Mouse (Mus musculus) bone marrow, adult 2 months (tissue): Measurements from ENCODE around the gene Trcg1. TPM values are rescaled to one million over a fixed set of nuclear protein-coding genes. Genes with fewer than 3 reads are reported as not detected.
A peak's percentile ranks its signal among the peaks of the same experiment; 100 is the strongest.
"Not testable (repeated sequence)": the region's sequence is repeated elsewhere in the genome, so short reads cannot be mapped to it uniquely, and the experiment has no call there.

Experiments
- H3K27ac ChIP-seq: fragments of 200-500 bp; 2 replicates; pipeline ENCODE4 v1.5.1; 2012; ENCODE audit warnings: low read depth, mild to moderate bottlenecking, control low read depth, inconsistent platforms, low read length; ENCODE audit not compliant: control insufficient read depth, poor library complexity, insufficient read depth
- H3K4me1 ChIP-seq: fragments of 200-500 bp; 2 replicates; pipeline ENCODE4 v1.6.1; 2011; ENCODE audit warnings: low read length; ENCODE audit not compliant: control insufficient read depth, insufficient read depth
- H3K4me3 ChIP-seq: fragments of 200-500 bp; replicated peaks from 2 replicates; pipeline ENCODE3; 2011; ENCODE audit warnings: mild to moderate bottlenecking, low read depth, low read length, control low read depth; ENCODE audit not compliant: control insufficient read depth
- CTCF ChIP-seq: fragments of 200-500 bp; IDR thresholded peaks from 2 replicates; pipeline ENCODE4 v1.5.1; 2011; ENCODE audit warnings: low read length, control low read depth; ENCODE audit not compliant: control insufficient read depth, insufficient read depth
- POLR2A ChIP-seq: fragments of 200-500 bp; IDR thresholded peaks from 2 replicates; pipeline ENCODE4 v1.6.1; 2011; ENCODE audit warnings: low read depth, mild to moderate bottlenecking, control low read depth, low read length, borderline replicate concordance; ENCODE audit not compliant: control insufficient read depth
- WGBS: fragments of 180-500 bp; shearing (Covaris S2); methylation state at CpG from one replicate; pipeline ENCODE4 v1.1.7; 2018; 5-methylcytosine and 5-hydroxymethylcytosine counted together
- polyA plus RNA-seq: library from polyadenylated mRNA; stranded (reverse); fragments of >200 nt; gene quantifications from 2 replicates; pipeline ENCODE4 v1.2.4, GENCODE M21; 2011; ENCODE audit warnings: low replicate concordance; ENCODE audit not compliant: missing spikeins, insufficient read depth, insufficient read length

Gene Trcg1
- polyA plus RNA-seq, 1 experiment: not detected

DNA sequence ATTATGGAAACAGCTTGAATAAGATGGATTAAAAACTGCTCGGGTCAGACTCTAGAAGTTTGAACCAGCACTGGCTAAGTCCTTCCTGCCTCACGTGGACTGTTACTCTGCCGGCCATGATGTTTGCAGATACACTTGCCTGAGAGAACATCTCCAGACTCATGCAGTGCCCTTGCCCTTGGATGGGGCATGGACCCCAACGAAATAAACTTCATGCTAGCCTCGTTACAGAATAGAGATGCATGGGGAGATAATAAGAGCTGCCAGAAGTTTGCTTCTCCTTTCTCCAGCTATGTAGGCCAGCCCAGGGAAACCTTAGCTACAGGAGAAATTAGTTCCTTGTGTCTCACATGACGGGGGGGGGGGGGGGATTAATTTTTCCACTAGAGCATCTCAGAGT, 21.9 kb upstream of the Trcg1 start:
- WGBS: 57% methylated on average over 6 of the region's 6 CpGs
- H3K4me3 ChIP-seq: no peak overlapping the region
- no peaks in the 10 kb centered on the region for H3K4me1 ChIP-seq
- TF ChIP-seq POLR2A (no peak), CTCF (no peak)
- no peak overlapping the region for H3K27ac ChIP-seq

DNA sequence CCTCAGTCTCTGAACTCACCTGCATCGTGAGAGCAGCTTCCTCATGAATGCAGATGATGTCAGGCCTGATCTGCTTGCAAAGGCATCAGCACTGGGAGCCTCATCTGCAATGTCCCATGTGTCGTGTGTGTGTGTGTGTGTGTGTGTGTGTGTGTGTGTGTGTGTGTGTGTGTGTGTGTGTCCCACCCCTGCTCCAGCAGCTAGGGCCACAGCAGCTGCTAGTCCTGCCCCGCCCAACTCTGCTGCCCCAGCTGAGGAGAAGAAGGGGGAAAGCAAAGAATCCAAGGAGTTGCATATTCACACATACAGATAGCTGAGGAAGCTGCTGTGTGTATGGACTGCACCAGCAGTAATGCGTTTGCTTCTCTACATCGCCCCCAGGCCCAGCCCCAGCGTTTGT, 19.1 kb upstream of the Trcg1 start:
- WGBS: 84% methylated on average over 6 of the region's 6 CpGs
- no peak overlapping the region for H3K4me3 ChIP-seq
- H3K4me1 ChIP-seq: no peaks in the 10 kb centered on the region
- no peak overlapping the region for H3K27ac ChIP-seq
- TF ChIP-seq CTCF (no peak), POLR2A (no peak)

DNA sequence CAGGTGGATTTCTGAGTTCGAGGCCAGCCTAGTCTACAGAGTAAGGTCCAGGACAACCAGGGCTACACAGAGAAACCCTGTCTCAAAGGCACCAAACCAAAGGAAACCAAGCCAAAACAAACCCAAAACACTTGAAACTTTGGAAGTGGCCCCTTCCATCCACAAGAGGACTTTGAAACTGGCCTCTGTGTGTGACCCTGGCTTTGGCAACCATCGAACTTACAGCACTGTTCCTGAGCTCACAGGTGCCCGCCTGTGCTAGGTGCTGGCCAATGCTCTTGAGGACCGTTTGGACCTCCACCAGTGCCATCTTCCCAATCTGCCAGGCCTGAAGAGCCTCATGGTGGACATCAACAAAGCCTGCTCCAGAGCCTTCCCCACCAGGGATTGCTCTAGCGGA, 17.6 kb upstream of the Trcg1 start:
- no peak for TF ChIP-seq CTCF
- 82% methylated on average over 5 of the region's 5 CpGs for WGBS
- Histone ChIP-seq H3K4me1 (no peaks in the 10 kb centered on the region), H3K27ac (no peak overlapping the region), H3K4me3 (no peak overlapping the region)

DNA sequence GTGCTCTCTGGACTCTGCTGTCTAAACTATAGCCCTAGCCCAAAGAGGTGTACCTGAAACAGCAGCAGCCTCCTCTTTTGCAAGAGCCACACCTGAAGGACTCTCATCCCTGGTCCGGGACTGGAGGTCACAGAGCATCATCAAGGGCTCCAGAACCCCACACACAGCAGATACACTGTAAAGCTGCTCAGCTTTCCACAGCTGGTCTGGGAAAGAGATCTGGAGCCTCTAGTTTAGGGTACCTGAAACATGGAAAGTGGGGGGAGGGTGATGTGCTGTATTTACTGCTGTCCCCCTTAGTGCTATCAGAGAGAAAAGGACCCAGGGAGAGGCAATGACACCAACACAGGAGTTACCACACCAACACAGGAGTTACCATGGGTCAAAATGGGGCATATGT, 16.8 kb upstream of the Trcg1 start:
- TF ChIP-seq POLR2A: no peak
- TF ChIP-seq CTCF: no peak
- whole genome bisulfite sequencing: 86% methylated on average over 1 of the region's 1 CpGs

DNA sequence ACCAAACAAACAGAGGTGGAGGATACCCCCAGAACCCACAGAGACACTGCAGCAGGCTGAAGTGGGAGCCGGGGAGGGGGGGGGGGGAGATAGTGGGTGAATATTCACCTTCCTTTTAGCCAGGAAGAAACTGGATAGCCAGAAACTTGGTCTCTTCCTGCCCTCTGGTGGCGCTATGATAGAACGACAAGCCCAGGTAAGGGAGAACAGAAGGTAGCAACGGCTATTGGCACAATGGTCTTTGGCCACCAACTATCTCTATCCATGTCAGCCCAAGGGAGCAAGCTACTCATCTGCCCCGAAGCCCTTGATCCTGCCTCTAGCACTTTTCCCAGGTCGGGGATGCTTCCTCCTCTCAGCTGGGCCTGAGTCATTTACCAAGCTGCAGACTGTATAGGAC, 16.0 kb upstream of the Trcg1 start:
- WGBS: 21% methylated on average over 6 of the region's 6 CpGs
- H3K4me3 ChIP-seq: no peak overlapping the region
- H3K4me1 ChIP-seq: no peaks in the 10 kb centered on the region
- TF ChIP-seq POLR2A: no peak
- TF ChIP-seq CTCF: peak; percentile 64
- H3K27ac ChIP-seq: no peak overlapping the region

More for the DNA sequence above, 16.8 kb upstream of the Trcg1 start:
- Histone ChIP-seq H3K4me1 (no peaks in the 10 kb centered on the region), H3K4me3 (no peak overlapping the region), H3K27ac (no peak overlapping the region)

DNA sequence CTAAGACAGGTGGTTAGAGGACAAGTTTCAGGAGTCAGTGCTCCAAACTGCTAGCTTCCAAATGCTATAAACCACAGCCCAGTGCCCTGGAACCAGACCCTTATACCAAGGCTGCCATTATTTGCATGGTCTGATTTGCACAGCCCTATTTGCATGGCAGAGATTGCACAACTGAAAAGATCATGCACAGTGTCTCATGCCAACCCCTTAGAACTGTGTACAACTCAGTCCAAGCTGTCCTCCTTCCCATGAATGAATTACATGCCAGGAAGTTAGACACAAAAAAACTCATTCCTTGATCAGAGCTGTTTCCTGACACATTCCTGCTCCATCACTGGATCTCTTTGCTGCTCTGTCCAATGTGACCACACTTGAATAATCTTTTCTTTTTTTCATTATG, 13.0 kb upstream of the Trcg1 start:
- Histone ChIP-seq H3K27ac (no peak overlapping the region), H3K4me1 (no peaks in the 10 kb centered on the region), H3K4me3 (no peak overlapping the region)
- TF ChIP-seq POLR2A (no peak), CTCF (no peak)

DNA sequence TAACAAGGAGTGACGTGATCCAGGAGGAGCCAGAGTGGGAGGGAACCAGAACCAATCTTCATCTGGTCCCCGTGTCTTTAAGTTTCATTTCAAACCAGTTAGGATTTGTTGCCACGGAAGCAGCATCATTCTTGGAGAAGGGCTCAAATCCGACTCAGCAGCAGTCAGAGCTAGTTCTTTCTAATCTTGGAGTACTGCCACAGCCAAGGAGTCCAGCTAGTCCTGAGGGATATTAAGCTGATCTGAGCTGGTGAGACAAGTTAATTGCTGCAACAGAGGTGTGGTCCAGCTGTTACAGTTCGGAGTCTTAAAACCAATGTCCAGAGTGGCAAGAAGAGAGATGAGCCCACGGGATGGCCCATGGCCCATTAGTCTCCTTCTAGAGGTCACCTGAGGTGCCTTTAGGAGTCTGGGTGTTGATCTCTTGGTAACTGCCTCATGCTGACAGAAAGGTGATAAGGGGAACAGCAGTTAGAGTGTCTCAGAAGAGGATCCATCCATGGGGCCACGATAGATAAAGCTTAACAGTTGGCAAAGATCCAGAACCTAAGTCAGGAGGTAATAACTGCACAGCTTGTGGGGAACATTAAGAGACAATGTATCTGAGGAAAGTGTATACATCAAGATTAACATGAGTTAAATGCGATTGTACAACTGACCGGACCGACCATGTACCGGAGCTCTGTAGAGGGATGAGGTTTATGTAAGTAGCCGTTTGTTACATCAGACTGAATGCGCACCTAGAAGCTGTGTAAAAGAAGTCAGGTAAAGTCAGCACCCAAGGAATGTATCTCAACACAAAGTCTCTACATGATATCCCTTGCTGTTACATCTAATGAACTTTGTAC, 10.4 kb upstream of the Trcg1 start:
- H3K4me3 ChIP-seq: no peak overlapping the region
- H3K27ac ChIP-seq: no peak overlapping the region
- WGBS: 57% methylated on average over 13 of the region's 13 CpGs
- TF ChIP-seq POLR2A: no peak
- no peaks in the 10 kb centered on the region for H3K4me1 ChIP-seq

DNA sequence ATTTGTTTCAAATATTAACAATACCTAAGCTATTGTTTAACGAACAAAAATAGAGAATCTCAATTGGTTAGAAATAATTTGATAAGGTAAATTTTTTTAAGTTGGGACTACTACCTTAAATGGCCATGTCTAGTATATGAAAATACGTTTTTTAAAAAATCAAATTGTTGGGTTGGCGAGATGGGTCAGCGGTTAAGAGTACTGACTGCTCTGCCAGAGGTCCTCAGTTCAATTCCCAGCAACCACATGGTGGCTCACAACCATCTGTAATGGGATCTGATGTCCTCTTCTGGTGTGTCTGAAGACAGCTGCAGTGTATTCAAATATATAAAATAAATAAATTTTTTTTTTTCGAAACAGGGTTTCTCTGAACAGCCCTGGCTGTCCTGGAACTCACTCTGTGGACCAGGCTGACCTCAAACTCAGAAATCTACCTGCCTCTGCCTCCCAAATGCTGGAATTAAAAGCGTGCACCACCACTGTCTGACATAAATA, 9.7 kb upstream of the Trcg1 start:
- H3K27ac ChIP-seq, H3K4me3 ChIP-seq, H3K4me1 ChIP-seq: not testable (repeated sequence)
- 70% methylated on average over 6 of the region's 6 CpGs for WGBS

DNA sequence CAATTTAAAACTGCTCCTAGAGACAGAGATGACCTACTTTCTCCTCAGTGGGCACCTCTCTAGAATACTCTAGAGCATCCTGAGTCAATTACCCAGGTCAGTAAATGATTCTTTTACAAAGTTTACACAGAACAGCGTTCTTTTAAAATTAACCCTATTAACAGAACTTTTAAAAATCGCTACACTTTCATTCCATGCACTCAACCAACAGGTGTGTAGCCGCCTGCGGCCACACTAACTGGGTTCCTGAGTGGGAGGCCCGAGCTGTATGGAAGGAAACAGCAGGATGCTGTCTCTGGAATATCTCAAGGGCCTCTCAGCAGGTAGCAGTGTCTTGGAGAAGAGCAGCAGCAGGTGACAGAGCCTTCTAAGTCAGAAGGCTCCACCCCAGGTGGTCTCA, 9.2 kb upstream of the Trcg1 start:
- no peaks in the 10 kb centered on the region; the same call in 1 of the 2 replicates for H3K4me1 ChIP-seq
- no peak overlapping the region for H3K4me3 ChIP-seq
- no peak overlapping the region for H3K27ac ChIP-seq
- TF ChIP-seq CTCF (no peak), POLR2A (no peak)
- WGBS: 82% methylated on average over 5 of the region's 5 CpGs

DNA sequence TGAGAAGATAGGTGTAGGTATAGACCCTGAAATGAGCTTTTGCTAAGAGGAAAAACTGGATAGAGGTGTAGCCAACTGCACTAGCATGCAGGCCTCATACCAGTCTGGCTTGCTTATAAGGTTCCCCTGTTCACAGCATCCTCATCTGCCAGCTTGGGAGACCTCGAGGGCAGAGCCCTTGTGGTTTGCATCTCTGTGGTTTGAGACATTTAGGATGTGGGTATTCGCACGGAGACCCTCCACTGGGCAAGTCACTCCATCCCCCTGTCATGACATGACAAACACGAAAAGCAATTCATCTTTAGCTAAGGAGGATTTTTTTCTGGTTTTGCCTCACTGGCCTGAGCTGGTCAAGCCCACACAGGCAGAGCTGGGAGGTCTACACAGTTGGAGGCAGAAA, 8.2 kb upstream of the Trcg1 start:
- TF ChIP-seq POLR2A (no peak), CTCF (no peak)
- no peaks in the 10 kb centered on the region; the same call in 1 of the 2 replicates for H3K4me1 ChIP-seq
- H3K27ac ChIP-seq: no peak overlapping the region
- H3K4me3 ChIP-seq: no peak overlapping the region
- WGBS: 28% methylated on average over 4 of the region's 4 CpGs
